Mouse (Mus musculus) midbrain, embryonic 11.5 days (tissue): ENCODE data around the gene Orm2. TPM values are rescaled to one million over a fixed set of nuclear protein-coding genes. Genes with fewer than 3 reads are reported as not detected.

Experiments used
- ATAC-seq: fragments of 200-750 bp; cut with Nextera tagmentation; 2 replicates; pipeline ENCODE4 v1.8.0; 2017; ENCODE audit warnings: moderate TSS enrichment, moderate library complexity; ENCODE audit not compliant: low FRiP score
- DNase-seq: peaks from one replicate; pipeline ENCODE4 v3.0.0; 2015; ENCODE audit warnings: low spot score; ENCODE audit errors: missing footprints
- H3K27ac ChIP-seq: fragments of 300-500 bp; sonication (generic); 2 replicates; pipeline ENCODE4 v1.5.1; 2014; ENCODE audit warnings: low read depth, low read length
- H3K27me3 ChIP-seq: fragments of 300-500 bp; sonication (generic); 2 replicates; pipeline ENCODE4 v1.6.1; 2014; ENCODE audit warnings: mild to moderate bottlenecking, low read length, moderate library complexity, mixed read lengths; ENCODE audit not compliant: control insufficient read depth, insufficient read depth
- H3K36me3 ChIP-seq: fragments of 300-500 bp; sonication (generic); 2 replicates; pipeline ENCODE4 v1.6.1; 2014; ENCODE audit warnings: mild to moderate bottlenecking, low read length, moderate library complexity, mixed read lengths; ENCODE audit not compliant: control insufficient read depth, insufficient read depth
- H3K4me1 ChIP-seq: fragments of 300-500 bp; sonication (generic); 2 replicates; pipeline ENCODE4 v1.6.1; 2014; ENCODE audit warnings: low read length; ENCODE audit not compliant: control insufficient read depth, insufficient read depth
- H3K4me2 ChIP-seq: fragments of 300-500 bp; sonication (generic); 2 replicates; pipeline ENCODE4 v1.6.1; 2014; ENCODE audit warnings: mild to moderate bottlenecking, moderate library complexity
- H3K4me3 ChIP-seq: fragments of 300-500 bp; sonication (generic); 2 replicates; pipeline ENCODE4 v1.5.1; 2014; ENCODE audit warnings: low read depth, low read length
- H3K9ac ChIP-seq: fragments of 300-500 bp; sonication (generic); 2 replicates; pipeline ENCODE4 v1.6.1; 2014; ENCODE audit warnings: low read length
- H3K9me3 ChIP-seq: fragments of 300-500 bp; sonication (generic); 2 replicates; pipeline ENCODE4 v1.6.1; 2016; ENCODE audit warnings: low read length; ENCODE audit not compliant: control insufficient read depth
- WGBS: fragments of 180-500 bp; shearing (Covaris S2); extraction: QIAGEN DNeasy Blood & Tissue Kit; methylation state at CpG from one replicate; pipeline ENCODE4 v1.1.7; 2014; 5-methylcytosine and 5-hydroxymethylcytosine counted together
- polyA plus RNA-seq: library from polyadenylated mRNA; unstranded; fragments of >200 nt; fragmentation: Nextera tagmentation; extraction: Ambion mirVana; gene quantifications from 2 replicates; pipeline ENCODE4 v1.2.1, GENCODE M21; 2014

The Orm2 gene
- polyA plus RNA-seq, 1 experiment from 2014 or later: not detected

- no peaks in the 10 kb centered on the region for H3K9me3 ChIP-seq
- ATAC-seq (no peak), DNase-seq (no peak)
- no peak overlapping the region; the same call in 1 of the 2 replicates for H3K9ac ChIP-seq
- WGBS: 94% methylated on average over 18 of the region's 18 CpGs
- no peaks in the 10 kb centered on the region for H3K27me3 ChIP-seq
- peaks cover 25% of the 10 kb centered on the region for H3K4me1 ChIP-seq
- H3K4me2 ChIP-seq: no peak overlapping the region
- H3K4me3 ChIP-seq: no peak overlapping the region
- H3K27ac ChIP-seq: no peak overlapping the region
- H3K36me3 ChIP-seq: no peaks in the 10 kb centered on the region
Measured at GRCm38 (mm10) chr4:63400541-63401306, 38.5 kb downstream of the Orm2 start.

GRCm38 (mm10) chr4:63401620-63402019 is 39.4 kb downstream of the Orm2 start:
- DNase-seq: no peak
- Histone ChIP-seq H3K4me3 (no peak overlapping the region), H3K4me1 (peaks cover 25% of the 10 kb centered on the region), H3K36me3 (no peaks in the 10 kb centered on the region), H3K9me3 (no peaks in the 10 kb centered on the region), H3K9ac (0 out of 2 replicates have a peak overlapping the region, but pooled peaks have one; percentile 33), H3K4me2 (no peak overlapping the region), H3K27me3 (no peaks in the 10 kb centered on the region), H3K27ac (no peak overlapping the region)
- 86% methylated on average over 6 of the region's 6 CpGs for WGBS
- no peak for ATAC-seq

GRCm38 (mm10) chr4:63402056-63402455 is 39.8 kb downstream of the Orm2 start:
- WGBS: 89% methylated on average over 10 of the region's 10 CpGs
- Histone ChIP-seq H3K9ac (no peak overlapping the region; the same call in 1 of the 2 replicates), H3K9me3 (no peaks in the 10 kb centered on the region), H3K4me1 (peaks cover 25% of the 10 kb centered on the region), H3K27me3 (no peaks in the 10 kb centered on the region), H3K4me2 (peak overlapping the region; percentile 38; the same call in 1 of the 2 replicates), H3K27ac (no peak overlapping the region), H3K4me3 (no peak overlapping the region), H3K36me3 (no peaks in the 10 kb centered on the region)
- ATAC-seq (no peak), DNase-seq (no peak)

GRCm38 (mm10) chr4:63402558-63402957 is 40.3 kb downstream of the Orm2 start:
- H3K9me3 ChIP-seq: no peaks in the 10 kb centered on the region
- no peaks in the 10 kb centered on the region for H3K36me3 ChIP-seq
- no peaks in the 10 kb centered on the region for H3K27me3 ChIP-seq
- peak overlapping the region; percentile 38 for H3K4me2 ChIP-seq
- DNase-seq (peak; percentile 91), ATAC-seq (peak; percentile 8; the same call in 1 of the 2 replicates)
- peak overlapping the region; percentile 18; the same call in 1 of the 2 replicates for H3K4me3 ChIP-seq
- H3K9ac ChIP-seq: peak overlapping the region; percentile 61
- H3K4me1 ChIP-seq: peaks cover 25% of the 10 kb centered on the region
- 71% methylated on average over 6 of the region's 6 CpGs for WGBS
- H3K27ac ChIP-seq: peak overlapping the region; percentile 44

- Histone ChIP-seq H3K9me3 (no peaks in the 10 kb centered on the region), H3K27me3 (no peaks in the 10 kb centered on the region), H3K4me1 (peaks cover 25% of the 10 kb centered on the region), H3K27ac (peak within 1 kb of the TSS; percentile 44), H3K4me3 (peak within 1 kb of the TSS; percentile 18), H3K9ac (peak within 1 kb of the TSS; percentile 61), H3K4me2 (peak within 1 kb of the TSS; percentile 38), H3K36me3 (no peaks in the 10 kb centered on the region)
- ATAC-seq (peak; percentile 84), DNase-seq (peak; percentile 95)
- 14% methylated on average over 17 of the region's 17 CpGs for WGBS
Measured at GRCm38 (mm10) chr4:63403040-63403959, 41.1 kb downstream of the Orm2 start, which contains the start of gene Akna. Akna (minus strand) TSS chr4:63403354.

GRCm38 (mm10) chr4:63404205-63404604 is 42.0 kb downstream of the Orm2 start:
- Histone ChIP-seq H3K4me3 (no peak overlapping the region), H3K27me3 (no peaks in the 10 kb centered on the region), H3K9ac (no peak overlapping the region), H3K27ac (no peak overlapping the region), H3K4me1 (peaks cover 33% of the 10 kb centered on the region), H3K9me3 (no peaks in the 10 kb centered on the region), H3K4me2 (no peak overlapping the region), H3K36me3 (no peaks in the 10 kb centered on the region)
- ATAC-seq: no peak
- DNase-seq: no peak
- WGBS: 81% methylated on average over 7 of the region's 7 CpGs

GRCm38 (mm10) chr4:63405051-63405450 is 42.8 kb downstream of the Orm2 start:
- no peak for DNase-seq
- H3K4me1 ChIP-seq: peaks cover 36% of the 10 kb centered on the region
- H3K9me3 ChIP-seq: no peaks in the 10 kb centered on the region
- no peak for ATAC-seq
- H3K27ac ChIP-seq: no peak overlapping the region
- no peaks in the 10 kb centered on the region for H3K27me3 ChIP-seq
- no peak overlapping the region for H3K9ac ChIP-seq
- H3K4me3 ChIP-seq: no peak overlapping the region
- H3K4me2 ChIP-seq: no peak overlapping the region
- no peaks in the 10 kb centered on the region for H3K36me3 ChIP-seq
- 44% methylated on average over 7 of the region's 7 CpGs for WGBS

GRCm38 (mm10) chr4:63405683-63406082 is 43.4 kb downstream of the Orm2 start:
- Histone ChIP-seq H3K4me1 (peaks cover 36% of the 10 kb centered on the region), H3K4me2 (no peak overlapping the region), H3K9ac (no peak overlapping the region), H3K27ac (no peak overlapping the region; the same call in 1 of the 2 replicates), H3K27me3 (no peaks in the 10 kb centered on the region), H3K9me3 (no peaks in the 10 kb centered on the region), H3K4me3 (no peak overlapping the region), H3K36me3 (no peaks in the 10 kb centered on the region)
- 69% methylated on average over 4 of the region's 4 CpGs for WGBS
- no peak for ATAC-seq
- DNase-seq: no peak
